Mouse (Mus musculus) activated CD4-positive, CD25-positive, alpha-beta regulatory T cell, adult 9 weeks (primary cell): Measurements from ENCODE around the gene Nubp2. TPM values are rescaled to one million over a fixed set of nuclear protein-coding genes. Genes with fewer than 3 reads are reported as not detected.

Experiments
- polyA plus RNA-seq: library from polyadenylated mRNA; unstranded; fragments of 100-300 nt; shearing (Covaris generic); gene quantifications from one replicate; pipeline ENCODE4 v1.2.1, GENCODE M21; 2017

Gene Nubp2
- 111 TPM for polyA plus RNA-seq

GRCm38 (mm10) chr17:24886134-24886931 is at the start of gene Nubp2, which contains the start of gene Spsb3:
TSS of gene Nubp2 (minus strand) at chr17:24886349.
TSS of gene Spsb3 (plus strand) at chr17:24886643.

GRCm38 (mm10) chr17:24896241-24896992 is 10.3 kb upstream of the Nubp2 start, which contains the start of gene Nme3:
TSS of gene Nme3 (plus strand) at chr17:24896500.

DNA sequence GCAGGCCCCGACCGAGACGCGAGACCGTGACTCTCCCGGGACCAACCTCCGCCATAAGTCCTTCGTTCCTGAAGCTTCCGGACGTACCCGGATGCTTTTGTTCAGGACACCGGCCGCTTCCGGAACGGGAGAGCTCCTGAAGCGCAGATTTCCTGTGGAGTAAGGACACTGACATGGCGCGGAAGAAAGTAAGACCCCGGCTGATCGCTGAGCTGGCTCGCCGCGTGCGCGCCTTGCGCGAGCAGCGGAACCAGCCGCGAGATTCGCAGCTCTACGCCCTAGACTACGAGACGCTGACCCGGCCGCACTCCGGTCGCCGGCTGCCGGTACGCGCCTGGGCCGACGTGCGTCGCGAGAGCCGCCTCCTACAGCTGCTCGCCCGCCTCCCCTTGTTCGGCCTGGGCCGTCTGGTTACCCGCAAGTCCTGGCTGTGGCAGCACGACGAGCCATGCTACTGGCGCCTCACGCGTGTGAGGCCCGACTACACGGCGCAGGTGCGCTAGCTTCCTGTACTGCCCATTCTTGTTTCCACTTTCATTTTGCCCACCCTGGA is 8.9 kb upstream of the Nubp2 start, which contains the start of the genes Eme2 and Mrps34:
Gene Eme2, minus strand, starts transcription at position 93 of the 553 bp plus-strand sequence.
Gene Mrps34, plus strand, starts transcription at position 122 of the 553 bp plus-strand sequence.

GRCm38 (mm10) chr17:24865776-24866175 is 20.4 kb downstream of the Nubp2 start, which contains the start of gene Igfals:
TSS of gene Igfals (plus strand) at chr17:24865997.

GRCm38 (mm10) chr17:24850065-24850772 is 35.9 kb downstream of the Nubp2 start, which contains the start of gene Fahd1:
TSS of gene Fahd1 (minus strand) at chr17:24850364.

DNA sequence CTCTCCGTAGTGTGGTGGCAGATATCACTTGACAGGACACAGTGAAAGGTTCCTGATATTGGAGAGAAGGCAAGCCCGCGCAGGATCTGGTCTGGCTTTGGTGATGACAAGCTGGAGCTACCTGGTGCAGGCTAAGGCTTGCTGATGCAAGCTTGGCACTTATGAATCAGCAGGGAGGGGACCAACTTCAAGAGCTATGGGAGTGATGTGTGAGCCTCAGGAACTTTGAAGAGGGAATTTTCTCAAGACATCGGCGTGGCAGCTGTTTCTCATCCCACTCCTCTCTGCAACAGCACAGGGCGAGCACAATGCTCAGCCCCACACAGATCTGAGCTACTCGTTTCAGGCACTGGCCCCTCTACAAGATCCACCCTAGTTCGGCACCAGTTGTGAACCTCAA is 46.3 kb downstream of the Nubp2 start, which contains the start of gene Hagh:
Gene Hagh, plus strand, starts transcription at position 302 of the 400 bp plus-strand sequence.

Other genes starting within 250 kb of the Nubp2 start
- gene Slc9a3r2, start 236.0 kb downstream of the Nubp2 start, polyA plus RNA-seq = not detected
- gene Npw, start 227.9 kb downstream of the Nubp2 start, polyA plus RNA-seq = not detected
- gene Zfp598, start 216.7 kb downstream of the Nubp2 start, polyA plus RNA-seq = 2.3 TPM
- 0.88 TPM for gene Syngr3, start 196.4 kb downstream of the Nubp2 start, polyA plus RNA-seq
- 7.8 TPM for gene Gfer, start 190.2 kb downstream of the Nubp2 start, polyA plus RNA-seq
- gene Noxo1, start 190.1 kb downstream of the Nubp2 start, polyA plus RNA-seq = 1.4 TPM
- 60.9 TPM for gene Tbl3, start 178.7 kb downstream of the Nubp2 start, polyA plus RNA-seq
- gene Rnf151, start 168.3 kb downstream of the Nubp2 start, polyA plus RNA-seq = not detected
- 789 TPM for gene Rps2, start 168.2 kb downstream of the Nubp2 start, polyA plus RNA-seq
- gene Ndufb10, start 161.9 kb downstream of the Nubp2 start, polyA plus RNA-seq = 222 TPM
- gene Rpl3l, start 158.5 kb downstream of the Nubp2 start, polyA plus RNA-seq = not detected
- gene Msrb1, start 149.7 kb downstream of the Nubp2 start, polyA plus RNA-seq = 16.1 TPM
- gene Hs3st6, start 133.4 kb downstream of the Nubp2 start, polyA plus RNA-seq = not detected
- gene Meiob, start 82.1 kb downstream of the Nubp2 start, polyA plus RNA-seq = not detected
- gene Hagh, start 46.2 kb downstream of the Nubp2 start, polyA plus RNA-seq = 43.5 TPM
- 2.6 TPM for gene Fahd1, start 36.0 kb downstream of the Nubp2 start, polyA plus RNA-seq
- gene Igfals, start 20.4 kb downstream of the Nubp2 start, polyA plus RNA-seq = not detected
- gene Spsb3, start 294 bp upstream of the Nubp2 start, polyA plus RNA-seq = 58.7 TPM
- gene Eme2, start 8.7 kb upstream of the Nubp2 start, polyA plus RNA-seq = 53.5 TPM
- 46.4 TPM for gene Mrps34, start 8.8 kb upstream of the Nubp2 start, polyA plus RNA-seq
- gene Nme3, start 10.2 kb upstream of the Nubp2 start, polyA plus RNA-seq = 67.3 TPM
- gene Mapk8ip3, start 50.6 kb upstream of the Nubp2 start, polyA plus RNA-seq = 60.4 TPM
- 38.0 TPM for gene Jpt2, start 74.3 kb upstream of the Nubp2 start, polyA plus RNA-seq
- 6.3 TPM for gene Cramp1l, start 129.4 kb upstream of the Nubp2 start, polyA plus RNA-seq
- gene Ift140, start 129.7 kb upstream of the Nubp2 start, polyA plus RNA-seq = 26.8 TPM
- 0.98 TPM for gene Tmem204, start 197.2 kb upstream of the Nubp2 start, polyA plus RNA-seq
- 24.8 TPM for gene Telo2, start 229.6 kb upstream of the Nubp2 start, polyA plus RNA-seq
- gene Ptx4, start 234.4 kb upstream of the Nubp2 start, polyA plus RNA-seq = not detected
- gene Clcn7, start 247.0 kb upstream of the Nubp2 start, polyA plus RNA-seq = 41.9 TPM